Mouse (Mus musculus): ENCODE measurements at regions not wholly inside any gene's neighbourhood (a gene's known extent, or its start where the extent isn't known, plus 50 kb on each side); places are given as distances from the start of the nearest gene placed in this dataset.

GRCm38 (mm10) chr12:77179138-77179537, 58.8 kb upstream of the Fut8 start:
- no peak for DNase-seq

DNA sequence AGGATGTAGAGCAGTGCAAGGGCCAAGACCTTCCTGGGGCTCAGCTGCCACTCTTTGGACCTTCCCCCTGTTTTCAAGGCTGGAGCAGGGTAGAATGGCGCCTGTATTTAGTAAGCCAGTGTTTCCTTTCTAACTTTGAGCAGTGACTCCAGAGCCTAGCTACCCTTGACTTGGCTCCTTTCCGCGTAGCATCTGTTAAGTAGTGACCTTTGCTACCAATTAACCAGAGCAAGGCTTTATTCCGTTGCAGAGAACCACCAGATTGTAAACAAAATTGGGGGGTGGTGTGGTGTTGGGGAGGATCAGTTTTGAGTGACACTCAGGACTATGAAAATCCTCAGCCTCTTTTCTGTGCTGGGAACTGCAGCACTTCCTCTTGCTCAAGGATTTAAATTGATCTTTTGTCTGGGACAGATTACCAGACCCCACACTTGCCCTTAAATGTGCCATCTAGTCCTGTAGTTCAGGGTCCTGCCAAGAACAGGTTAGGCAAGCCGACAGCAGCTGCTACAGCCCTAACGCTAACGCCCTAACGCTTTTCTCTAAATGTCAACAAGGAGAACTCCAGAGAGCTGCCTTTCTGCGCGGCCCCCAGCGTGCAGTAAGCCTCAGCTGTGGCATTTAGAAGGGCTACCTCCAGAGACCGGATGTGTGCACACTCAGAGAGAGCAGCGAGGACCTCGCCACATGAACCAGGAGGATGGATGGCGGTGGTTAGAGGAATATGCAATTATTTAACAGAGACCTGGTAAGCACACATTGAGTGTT, 59.9 kb upstream of the Fut8 start:
- no peak for DNase-seq

- DNase-seq: no peak
These were observed 60.6 kb upstream of the Fut8 start for GRCm38 (mm10) chr12:77177303-77177702.

GRCm38 (mm10) chr12:77174032-77174431, 63.9 kb upstream of the Fut8 start:
- DNase-seq: no peak

GRCm38 (mm10) chr12:77172540-77172939, 65.4 kb upstream of the Fut8 start:
- DNase-seq: no peak

GRCm38 (mm10) chr12:77170257-77170656, 67.7 kb upstream of the Fut8 start:
- no peak for DNase-seq

DNA sequence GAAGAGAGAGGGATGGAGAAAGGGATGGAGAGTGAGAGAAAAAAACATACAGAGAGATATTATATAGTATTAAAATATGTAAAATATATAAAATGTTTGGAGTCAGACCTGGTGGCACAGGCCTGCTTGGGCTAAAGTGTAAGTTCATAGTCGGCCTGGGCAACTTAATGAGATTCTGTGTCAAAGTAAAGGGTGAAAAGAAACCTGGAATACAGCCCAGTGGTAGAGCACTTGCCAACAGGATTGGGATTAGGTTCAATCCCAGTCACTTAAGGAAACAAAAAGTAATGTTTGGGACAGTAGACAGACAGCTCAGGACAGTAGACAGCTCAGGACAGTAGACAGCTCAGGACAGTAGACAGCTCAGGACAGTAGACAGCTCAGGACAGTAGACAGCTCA, 69.6 kb upstream of the Fut8 start:
- DNase-seq: no peak

DNA sequence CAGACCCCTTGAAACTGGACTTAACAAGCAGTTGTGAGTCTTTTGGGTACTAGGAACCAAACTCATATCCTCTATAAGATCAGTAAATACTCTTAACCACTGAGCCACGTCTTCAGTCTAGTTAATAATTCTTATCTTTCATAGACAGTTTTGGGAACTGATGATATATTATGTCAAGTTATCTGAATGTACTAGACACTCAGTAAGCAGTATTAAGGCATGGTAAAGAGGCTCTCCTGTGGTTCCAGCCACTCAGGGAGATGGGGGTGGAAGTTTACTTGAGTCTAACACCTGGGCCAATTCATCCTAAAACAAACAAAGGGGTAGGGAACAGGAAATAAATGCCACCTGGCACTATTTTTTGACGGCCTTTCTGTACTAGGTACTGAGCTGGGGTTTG, 81.2 kb upstream of the Fut8 start:
- DNase-seq: no peak

- no peak for DNase-seq
These were observed 82.3 kb upstream of the Fut8 start for GRCm38 (mm10) chr12:77155626-77156025.

DNA sequence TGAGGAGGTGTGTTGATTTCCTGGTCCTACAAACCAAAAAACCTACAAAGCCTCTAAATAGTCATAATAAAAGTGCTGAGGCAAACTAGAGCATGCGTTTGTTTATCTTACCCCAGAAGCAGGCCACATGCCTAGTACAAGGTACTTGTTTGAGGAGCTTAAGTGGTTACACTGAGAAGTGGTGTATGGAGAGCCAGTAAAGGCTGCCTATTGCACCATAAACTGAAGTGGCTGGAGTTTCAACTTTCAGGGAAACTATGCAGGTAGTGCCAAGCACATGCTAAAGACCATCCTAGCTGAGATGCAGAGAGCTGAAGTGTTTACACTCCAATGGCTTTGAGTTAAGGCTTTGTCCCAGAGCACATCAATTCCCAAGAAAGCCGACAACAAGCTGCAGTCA, 86.5 kb upstream of the Fut8 start:
- DNase-seq: no peak

DNA sequence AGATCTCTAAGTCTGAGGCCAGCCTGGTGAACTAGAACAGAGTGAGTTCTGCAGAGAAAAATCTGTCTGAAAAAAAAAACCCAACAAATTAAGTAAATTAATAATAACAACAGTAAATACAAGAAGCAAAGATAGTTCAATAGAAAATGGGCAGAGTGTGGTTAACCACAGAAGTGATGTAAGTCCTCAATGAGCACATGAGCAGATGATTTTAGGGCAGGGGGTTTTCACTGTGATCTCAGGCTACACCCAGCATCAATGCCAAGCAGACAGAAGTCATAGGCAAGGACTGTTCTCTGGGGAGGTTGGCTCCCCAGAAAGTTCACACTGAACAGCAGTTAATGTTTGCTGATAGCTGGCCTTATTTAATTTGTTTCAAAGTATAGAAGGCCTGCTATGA, 88.1 kb upstream of the Fut8 start:
- no peak for DNase-seq

DNA sequence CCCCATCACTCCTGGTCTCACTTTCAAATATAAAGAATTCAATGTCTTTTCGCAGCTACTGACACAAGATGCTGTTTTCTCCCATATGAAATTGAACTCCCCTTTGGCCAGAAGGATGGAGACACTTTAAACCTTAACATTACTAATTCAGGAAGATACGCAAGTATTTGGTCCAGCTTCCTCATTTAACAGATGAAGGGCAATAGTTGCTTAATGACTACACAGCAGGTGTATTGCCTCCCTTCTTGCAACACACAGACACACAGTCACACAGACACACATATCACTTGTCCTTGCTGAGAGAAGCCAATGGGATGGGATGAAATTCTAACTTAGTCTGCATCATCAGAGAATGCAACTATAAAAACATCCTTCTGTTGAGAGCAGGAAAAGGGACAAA, 89.8 kb upstream of the Fut8 start:
- no peak for DNase-seq

DNA sequence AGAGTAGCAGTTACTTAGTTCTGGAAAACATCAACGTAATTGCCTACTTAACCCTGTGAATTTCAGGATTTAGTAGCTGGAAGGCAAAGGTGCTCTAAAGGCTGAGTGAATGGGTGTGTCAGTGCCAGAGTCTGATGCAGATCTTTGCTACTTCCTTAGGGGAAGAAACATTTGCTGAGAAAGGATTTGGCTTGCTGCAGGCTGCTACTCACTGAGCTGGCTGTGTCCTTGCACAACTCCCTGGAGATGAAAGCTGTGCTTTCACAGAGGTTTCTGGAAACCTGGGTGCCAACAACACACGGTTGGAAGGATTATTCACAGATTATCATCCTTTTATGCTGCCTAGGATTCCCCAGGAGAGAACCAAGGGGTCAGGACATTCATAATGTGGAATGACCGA, 94.0 kb upstream of the Fut8 start:
- DNase-seq: no peak

GRCm38 (mm10) chr12:77143521-77143920, 94.4 kb upstream of the Fut8 start:
- DNase-seq: no peak

DNA sequence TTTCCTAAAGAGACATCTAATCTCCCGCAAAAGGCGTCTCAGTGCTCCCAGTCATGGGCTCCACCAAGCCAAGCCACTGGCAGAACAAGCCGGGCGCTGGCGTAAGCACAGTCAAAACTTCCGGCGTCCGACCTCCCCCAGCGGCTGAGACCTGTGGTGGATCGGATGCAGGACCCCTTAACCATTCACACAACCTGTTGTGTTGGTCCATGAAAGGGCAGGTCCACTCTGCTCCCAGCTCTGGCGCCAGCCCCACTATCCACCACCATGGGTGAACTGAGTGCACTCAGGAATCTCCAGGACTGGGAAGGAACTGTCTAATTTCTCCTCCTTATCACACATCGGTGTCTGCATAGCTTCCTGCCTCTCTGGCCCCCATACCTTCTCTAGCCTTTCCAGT, 94.8 kb upstream of the Fut8 start:
- no peak for DNase-seq

DNA sequence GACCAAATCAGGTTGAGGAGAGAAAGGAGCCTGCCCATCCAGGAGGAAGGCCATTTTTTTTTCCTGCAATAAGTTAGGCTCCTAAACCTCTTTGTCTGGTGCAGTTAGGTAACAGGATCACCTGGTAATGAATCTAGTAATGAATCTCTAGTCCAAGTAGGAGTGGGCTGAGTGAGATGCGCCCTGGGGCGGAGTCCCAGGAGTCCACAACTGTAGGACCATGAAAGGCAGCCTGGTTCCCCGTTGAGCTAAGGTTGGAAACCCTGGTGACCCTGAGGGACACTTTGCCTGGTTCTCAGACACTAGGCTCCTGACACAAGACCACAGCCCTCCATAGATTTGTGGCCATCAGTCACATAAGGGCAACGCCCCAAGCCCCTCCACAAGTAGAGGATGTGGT, 95.7 kb upstream of the Fut8 start:
- no peak for DNase-seq

DNA sequence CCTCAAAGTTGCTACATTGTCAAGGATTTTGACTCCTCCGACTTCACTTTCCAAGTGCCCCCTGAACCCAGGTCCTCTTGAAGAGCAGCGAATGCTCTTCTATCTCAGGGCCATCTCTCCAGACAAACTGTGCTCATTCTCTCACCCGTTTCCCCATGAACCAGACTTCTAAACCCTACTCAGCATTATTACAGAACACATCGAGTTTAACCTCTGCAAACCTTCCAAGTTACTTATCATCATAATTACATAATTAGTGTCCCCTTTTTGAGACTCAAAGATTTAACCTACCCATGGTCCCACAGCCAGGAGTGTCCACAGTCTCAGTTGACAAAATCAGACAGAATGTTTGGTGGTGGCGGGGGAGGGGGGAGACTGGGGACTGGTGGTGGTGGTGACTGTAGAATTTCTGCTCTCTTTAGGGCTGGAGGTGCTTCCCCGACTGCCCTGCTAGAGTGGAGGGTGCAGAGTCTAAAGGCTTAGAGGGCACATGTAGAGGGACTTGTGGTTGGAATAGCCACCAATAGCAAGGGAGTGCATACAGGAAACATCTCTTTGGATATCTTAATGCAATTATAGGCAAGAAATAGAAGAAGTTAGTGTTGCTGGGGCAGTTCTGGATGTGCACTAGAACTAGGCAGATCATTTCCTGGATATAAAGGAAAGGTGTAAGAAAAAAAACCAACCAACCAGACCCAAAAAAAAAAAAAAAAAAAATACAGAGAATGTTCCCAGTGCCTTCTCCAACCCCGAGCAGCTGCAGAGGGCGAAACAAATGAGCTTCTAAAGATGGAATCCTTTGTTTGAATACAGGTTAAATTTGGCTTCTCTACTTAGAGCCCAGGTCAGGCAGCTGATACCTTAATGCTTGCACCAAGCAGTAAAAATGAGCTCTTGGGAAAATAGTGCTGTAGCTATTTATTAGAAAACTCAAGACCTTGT, 96.4 kb upstream of the Fut8 start:
- DNase-seq: no peak

DNA sequence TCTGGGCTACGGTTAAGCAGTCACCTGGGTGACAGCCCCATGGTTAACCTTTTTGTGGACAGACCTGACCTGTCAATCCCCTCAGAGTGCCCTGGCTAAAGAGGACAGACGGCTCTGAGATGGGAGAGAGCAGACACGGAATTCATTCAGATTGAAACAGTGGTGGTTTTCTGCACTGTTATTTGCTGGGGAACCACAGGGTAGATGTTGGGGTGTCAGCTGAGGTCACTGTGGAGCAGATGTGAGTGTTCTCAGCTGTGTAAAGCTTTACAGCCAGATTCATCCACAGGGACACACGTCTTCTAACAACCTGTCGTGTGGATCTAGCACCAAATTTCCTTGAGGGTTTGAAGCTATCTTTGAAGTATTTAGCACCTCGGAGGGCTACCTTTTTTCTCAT, 97.3 kb upstream of the Fut8 start:
- no peak for DNase-seq

- no peak for DNase-seq
These were observed 97.8 kb upstream of the Fut8 start for GRCm38 (mm10) chr12:77140141-77140540.

DNA sequence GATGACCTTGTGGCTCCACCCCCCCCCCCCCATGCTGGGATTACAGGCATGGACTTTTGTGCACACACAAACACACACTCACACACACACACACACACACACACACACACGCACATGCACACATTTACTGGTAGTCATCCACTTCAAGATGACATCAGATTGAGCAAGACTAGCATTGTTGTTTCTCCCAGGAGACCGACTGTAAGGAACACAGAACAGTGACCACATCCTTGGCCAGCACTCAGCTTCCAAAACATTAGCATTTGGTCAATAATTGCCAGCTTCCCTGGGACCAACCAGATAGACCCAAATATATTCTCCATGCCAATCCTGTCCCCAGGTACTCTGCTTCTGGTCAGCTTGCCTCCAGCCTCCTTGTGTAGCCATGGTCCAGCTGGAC, 98.2 kb upstream of the Fut8 start:
- no peak for DNase-seq

DNA sequence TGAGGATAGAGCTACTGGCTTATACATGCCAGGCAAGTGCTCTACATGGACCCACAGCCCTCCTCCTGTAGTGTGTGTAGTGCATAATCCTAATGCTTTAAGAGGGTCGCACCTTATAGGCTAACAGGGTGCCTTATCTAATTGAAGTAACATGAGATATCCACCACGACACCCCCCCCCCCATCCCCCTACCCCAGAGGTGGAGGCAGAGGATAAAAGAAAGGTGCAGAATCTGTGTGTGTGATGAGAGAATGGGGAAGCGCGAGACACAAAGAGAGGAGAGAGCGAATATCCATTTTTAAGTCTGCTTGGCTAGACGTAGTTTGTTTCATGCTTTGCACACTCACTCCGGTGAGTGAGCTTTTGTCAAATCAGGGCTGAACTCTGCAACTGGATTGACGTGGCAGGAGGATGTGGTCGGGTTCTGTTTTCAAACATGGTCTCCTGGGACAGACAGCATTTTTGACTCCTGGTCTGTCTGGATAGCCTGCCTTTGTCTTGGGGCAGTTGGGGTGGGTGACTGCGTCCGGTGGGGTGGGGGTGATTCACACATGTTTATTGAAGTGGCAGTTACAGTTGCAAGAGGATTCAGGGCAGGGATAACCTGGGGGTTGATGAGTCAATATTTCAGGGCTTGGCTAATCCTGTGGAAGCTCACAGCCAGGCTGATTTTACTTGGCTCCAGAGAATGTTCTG, 99.3 kb upstream of the Fut8 start:
- DNase-seq: no peak

GRCm38 (mm10) chr12:77137291-77137830, 100.6 kb upstream of the Fut8 start:
- no peak for DNase-seq

DNA sequence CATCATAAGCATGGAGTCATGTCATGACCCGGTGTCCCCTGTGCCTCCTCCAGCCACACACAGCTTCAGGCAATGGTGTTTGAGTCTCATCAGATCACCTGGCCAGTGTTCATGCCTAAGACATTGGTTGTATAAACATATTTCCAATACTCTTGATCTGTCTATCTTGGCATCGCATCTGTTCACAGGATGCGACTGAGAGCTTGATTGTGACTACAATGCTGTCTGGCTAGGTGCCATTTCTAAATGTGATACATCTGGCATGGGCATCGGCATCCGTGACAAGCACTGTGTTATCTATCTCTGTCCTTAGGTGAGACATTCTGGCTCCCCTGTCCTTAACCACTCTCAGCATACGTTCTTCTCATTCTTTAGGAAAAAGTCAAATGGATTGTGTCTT, 102.3 kb upstream of the Fut8 start:
- no peak for DNase-seq
